Mouse (Mus musculus) urinary bladder, postnatal 36 days (tissue): ENCODE measurements at regions not wholly inside any gene's neighbourhood (a gene's known extent, or its start where the extent isn't known, plus 50 kb on each side); places are given as distances from the start of the nearest gene placed in this dataset.

ENCODE experiments used
- DNase-seq, 2 experiments: peaks; one replicate each; pipeline ENCODE4 v3.0.0; 2022; ENCODE audit warnings: low spot score in 2 of 2, mixed read lengths in 1 of 2

- no peak for DNase-seq
Measured at GRCm38 (mm10) chr10:5747681-5748080, 57.7 kb downstream of the Fbxo5 start.

GRCm38 (mm10) chr10:5735141-5735540, 70.3 kb downstream of the Fbxo5 start:
- no peak for DNase-seq

- DNase-seq: peak in 1 of 2 experiments; percentile 1
Measured at GRCm38 (mm10) chr10:5699791-5700190, 60.8 kb downstream of the Vip start.

GRCm38 (mm10) chr10:5697457-5697856, 58.4 kb downstream of the Vip start:
- DNase-seq: no peak
